Mouse (Mus musculus) neural tube, embryonic 15.5 days (tissue): ENCODE measurements around the gene Rabgap1l. TPM values are rescaled to one million over a fixed set of nuclear protein-coding genes. Genes with fewer than 3 reads are reported as not detected.

Experiments used
- ATAC-seq: fragments of 200-750 bp; cut with Nextera tagmentation; 2 replicates; pipeline ENCODE4 v1.8.0; 2017; ENCODE audit warnings: mild to moderate bottlenecking, moderate TSS enrichment, moderate library complexity; ENCODE audit not compliant: low FRiP score
- H3K27ac ChIP-seq: fragments of 300-500 bp; sonication (generic); replicated peaks from 2 replicates; pipeline ENCODE4 v1.5.1; 2015; ENCODE audit warnings: mild to moderate bottlenecking, inconsistent platforms
- H3K27me3 ChIP-seq: fragments of 300-500 bp; sonication (generic); replicated peaks from 2 replicates; pipeline ENCODE4 v1.6.1; 2015; ENCODE audit warnings: inconsistent platforms
- H3K36me3 ChIP-seq: fragments of 300-500 bp; sonication (generic); 2 replicates; pipeline ENCODE4 v1.6.1; 2015; ENCODE audit warnings: inconsistent platforms
- H3K4me1 ChIP-seq: fragments of 300-500 bp; sonication (generic); 2 replicates; pipeline ENCODE4 v1.6.1; 2015; ENCODE audit warnings: inconsistent platforms
- H3K4me2 ChIP-seq: fragments of 300-500 bp; sonication (generic); 2 replicates; pipeline ENCODE4 v1.6.1; 2015; ENCODE audit warnings: inconsistent platforms, mild to moderate bottlenecking, moderate library complexity
- H3K4me3 ChIP-seq: fragments of 300-500 bp; sonication (generic); replicated peaks from 2 replicates; pipeline ENCODE4 v1.5.1; 2015; ENCODE audit warnings: mild to moderate bottlenecking, inconsistent platforms
- H3K9ac ChIP-seq: fragments of 300-500 bp; sonication (generic); replicated peaks from 2 replicates; pipeline ENCODE4 v1.6.1; 2015; ENCODE audit warnings: mild to moderate bottlenecking, inconsistent platforms
- H3K9me3 ChIP-seq: fragments of 300-500 bp; sonication (generic); replicated peaks from 2 replicates; pipeline ENCODE4 v1.6.1; 2016; ENCODE audit warnings: inconsistent platforms
- WGBS: fragments of 180-500 bp; shearing (Covaris S2); methylation state at CpG from one replicate; pipeline ENCODE4 v1.1.7; 2015; ENCODE audit warnings: mixed read lengths; 5-methylcytosine and 5-hydroxymethylcytosine counted together
- polyA plus RNA-seq: library from polyadenylated mRNA; unstranded; fragments of >200 nt; fragmentation: Nextera tagmentation; extraction: Ambion mirVana; gene quantifications from 2 replicates; pipeline ENCODE4 v1.2.1, GENCODE M21; 2015

The Rabgap1l gene
- polyA plus RNA-seq, 1 experiment from 2014 or later = 31.3 TPM

- H3K9ac ChIP-seq = no peak overlapping the region
- no peaks in the 10 kb centered on the region for H3K36me3 ChIP-seq
- no peak overlapping the region for H3K4me3 ChIP-seq
- no peak overlapping the region for H3K27ac ChIP-seq
- no peaks in the 10 kb centered on the region for H3K9me3 ChIP-seq
- ATAC-seq = no peak
- no peaks in the 10 kb centered on the region for H3K27me3 ChIP-seq
- WGBS = 85% methylated on average over 6 of the region's 6 CpGs
- H3K4me1 ChIP-seq = no peaks in the 10 kb centered on the region
- no peak overlapping the region for H3K4me2 ChIP-seq
These were observed 491.9 kb downstream of the Rabgap1l start for GRCm38 (mm10) chr1:160301156-160301555.

GRCm38 (mm10) chr1:160300704-160301103 is 492.3 kb downstream of the Rabgap1l start:
- WGBS = 84% methylated on average over 2 of the region's 2 CpGs
- H3K9me3 ChIP-seq = no peaks in the 10 kb centered on the region

GRCm38 (mm10) chr1:160299979-160300378 is 493.0 kb downstream of the Rabgap1l start:
- H3K36me3 ChIP-seq = no peaks in the 10 kb centered on the region
- H3K27ac ChIP-seq = no peak overlapping the region
- H3K4me1 ChIP-seq = no peaks in the 10 kb centered on the region
- no peak overlapping the region for H3K4me2 ChIP-seq
- ATAC-seq = no peak
- no peak overlapping the region for H3K4me3 ChIP-seq
- H3K9me3 ChIP-seq = no peaks in the 10 kb centered on the region
- H3K27me3 ChIP-seq = no peaks in the 10 kb centered on the region
- H3K9ac ChIP-seq = no peak overlapping the region
- WGBS = 84% methylated on average over 4 of the region's 4 CpGs

More at GRCm38 (mm10) chr1:160300704-160301103, 492.3 kb downstream of the Rabgap1l start:
- Histone ChIP-seq H3K27me3 (no peaks in the 10 kb centered on the region), H3K4me2 (no peak overlapping the region), H3K27ac (no peak overlapping the region), H3K36me3 (no peaks in the 10 kb centered on the region), H3K4me1 (no peaks in the 10 kb centered on the region), H3K4me3 (no peak overlapping the region), H3K9ac (no peak overlapping the region)
- no peak for ATAC-seq

- H3K4me3 ChIP-seq = no peak overlapping the region
- no peaks in the 10 kb centered on the region for H3K9me3 ChIP-seq
- H3K9ac ChIP-seq = no peak overlapping the region
- 78% methylated on average over 1 of the region's 1 CpGs for WGBS
- H3K27ac ChIP-seq = no peak overlapping the region
- no peaks in the 10 kb centered on the region for H3K27me3 ChIP-seq
- no peak for ATAC-seq
- no peak overlapping the region for H3K4me2 ChIP-seq
- no peaks in the 10 kb centered on the region for H3K4me1 ChIP-seq
- no peaks in the 10 kb centered on the region for H3K36me3 ChIP-seq
These were observed 494.1 kb downstream of the Rabgap1l start for GRCm38 (mm10) chr1:160298893-160299292.

GRCm38 (mm10) chr1:160297701-160298100 is 495.3 kb downstream of the Rabgap1l start:
- no peak overlapping the region for H3K4me3 ChIP-seq
- H3K4me2 ChIP-seq = no peak overlapping the region
- ATAC-seq = no peak
- 90% methylated on average over 3 of the region's 3 CpGs for WGBS
- no peak overlapping the region for H3K27ac ChIP-seq
- no peak overlapping the region for H3K9ac ChIP-seq
- no peaks in the 10 kb centered on the region for H3K36me3 ChIP-seq
- H3K4me1 ChIP-seq = no peaks in the 10 kb centered on the region
- no peaks in the 10 kb centered on the region for H3K27me3 ChIP-seq
- no peaks in the 10 kb centered on the region for H3K9me3 ChIP-seq

- Histone ChIP-seq H3K4me2 (no peak overlapping the region), H3K9me3 (no peaks in the 10 kb centered on the region), H3K27ac (no peak overlapping the region), H3K4me1 (no peaks in the 10 kb centered on the region), H3K4me3 (no peak overlapping the region), H3K9ac (no peak overlapping the region), H3K27me3 (no peaks in the 10 kb centered on the region), H3K36me3 (no peaks in the 10 kb centered on the region)
- no peak for ATAC-seq
- 82% methylated on average over 1 of the region's 1 CpGs for WGBS
These were observed 497.7 kb downstream of the Rabgap1l start for GRCm38 (mm10) chr1:160295323-160295722.

- Histone ChIP-seq H3K9me3 (no peaks in the 10 kb centered on the region), H3K27ac (no peak overlapping the region), H3K9ac (no peak overlapping the region), H3K4me3 (no peak overlapping the region), H3K27me3 (no peaks in the 10 kb centered on the region), H3K4me1 (no peaks in the 10 kb centered on the region), H3K36me3 (no peaks in the 10 kb centered on the region), H3K4me2 (no peak overlapping the region)
- no peak for ATAC-seq
- WGBS = 68% methylated on average over 3 of the region's 3 CpGs
These were observed 499.5 kb downstream of the Rabgap1l start for GRCm38 (mm10) chr1:160293488-160293887.

- H3K27me3 ChIP-seq = no peaks in the 10 kb centered on the region
- H3K4me2 ChIP-seq = no peak overlapping the region
- no peak overlapping the region for H3K4me3 ChIP-seq
- no peak overlapping the region for H3K27ac ChIP-seq
- H3K9me3 ChIP-seq = no peaks in the 10 kb centered on the region
- WGBS = 90% methylated on average over 2 of the region's 2 CpGs
- no peak for ATAC-seq
- no peak overlapping the region for H3K9ac ChIP-seq
- H3K4me1 ChIP-seq = peaks cover 3% of the 10 kb centered on the region
- H3K36me3 ChIP-seq = no peaks in the 10 kb centered on the region
These were observed 501.0 kb downstream of the Rabgap1l start for GRCm38 (mm10) chr1:160292058-160292457.

GRCm38 (mm10) chr1:160290242-160290641 is 502.8 kb downstream of the Rabgap1l start:
- ATAC-seq = no peak
- no peak overlapping the region for H3K4me2 ChIP-seq
- H3K4me3 ChIP-seq = no peak overlapping the region
- H3K9me3 ChIP-seq = no peaks in the 10 kb centered on the region
- no peaks in the 10 kb centered on the region for H3K36me3 ChIP-seq
- no peak overlapping the region for H3K9ac ChIP-seq
- WGBS = 56% methylated on average over 9 of the region's 9 CpGs
- no peak overlapping the region for H3K27ac ChIP-seq
- no peaks in the 10 kb centered on the region for H3K27me3 ChIP-seq
- H3K4me1 ChIP-seq = peaks cover 11% of the 10 kb centered on the region

- peak; percentile 60; the same call in 1 of the 2 replicates for ATAC-seq
- Histone ChIP-seq H3K9ac (no peak overlapping the region), H3K36me3 (no peaks in the 10 kb centered on the region), H3K4me3 (no peak overlapping the region), H3K27ac (peak overlapping the region; percentile 63), H3K4me1 (peaks cover 11% of the 10 kb centered on the region), H3K4me2 (peak overlapping the region; percentile 20), H3K27me3 (no peaks in the 10 kb centered on the region), H3K9me3 (no peaks in the 10 kb centered on the region)
- 37% methylated on average over 5 of the region's 5 CpGs for WGBS
These were observed 505.9 kb downstream of the Rabgap1l start for GRCm38 (mm10) chr1:160287058-160287645.

- H3K9ac ChIP-seq = no peak overlapping the region
- H3K27ac ChIP-seq = peak overlapping the region; percentile 63
- no peak for ATAC-seq
- H3K4me3 ChIP-seq = no peak overlapping the region
- H3K4me2 ChIP-seq = no peak overlapping the region
- no peaks in the 10 kb centered on the region for H3K36me3 ChIP-seq
- no peaks in the 10 kb centered on the region for H3K27me3 ChIP-seq
- WGBS = 46% methylated on average over 7 of the region's 7 CpGs
- H3K9me3 ChIP-seq = no peaks in the 10 kb centered on the region
- peaks cover 11% of the 10 kb centered on the region for H3K4me1 ChIP-seq
These were observed 506.5 kb downstream of the Rabgap1l start for GRCm38 (mm10) chr1:160286400-160287057.

- H3K9me3 ChIP-seq = no peaks in the 10 kb centered on the region
- peaks cover 11% of the 10 kb centered on the region for H3K4me1 ChIP-seq
- H3K27ac ChIP-seq = no peak overlapping the region
- H3K4me2 ChIP-seq = no peak overlapping the region
- H3K4me3 ChIP-seq = no peak overlapping the region
- no peaks in the 10 kb centered on the region for H3K27me3 ChIP-seq
- H3K9ac ChIP-seq = no peak overlapping the region
- H3K36me3 ChIP-seq = no peaks in the 10 kb centered on the region
- ATAC-seq = no peak
- WGBS = 79% methylated on average over 4 of the region's 4 CpGs
These were observed 508.8 kb downstream of the Rabgap1l start for GRCm38 (mm10) chr1:160284241-160284640.
